Mouse (Mus musculus) heart, adult 9 months (tissue): ENCODE results near the gene Fbxw4.
A peak's percentile ranks its signal among the peaks of the same experiment; 100 is the strongest.

ENCODE experiments used
- DNase-seq, 2 experiments: peaks; one replicate each; pipeline ENCODE4 v3.0.0; 2022; ENCODE audit warnings: low spot score in 2 of 2

Gene Fbxw4

DNA sequence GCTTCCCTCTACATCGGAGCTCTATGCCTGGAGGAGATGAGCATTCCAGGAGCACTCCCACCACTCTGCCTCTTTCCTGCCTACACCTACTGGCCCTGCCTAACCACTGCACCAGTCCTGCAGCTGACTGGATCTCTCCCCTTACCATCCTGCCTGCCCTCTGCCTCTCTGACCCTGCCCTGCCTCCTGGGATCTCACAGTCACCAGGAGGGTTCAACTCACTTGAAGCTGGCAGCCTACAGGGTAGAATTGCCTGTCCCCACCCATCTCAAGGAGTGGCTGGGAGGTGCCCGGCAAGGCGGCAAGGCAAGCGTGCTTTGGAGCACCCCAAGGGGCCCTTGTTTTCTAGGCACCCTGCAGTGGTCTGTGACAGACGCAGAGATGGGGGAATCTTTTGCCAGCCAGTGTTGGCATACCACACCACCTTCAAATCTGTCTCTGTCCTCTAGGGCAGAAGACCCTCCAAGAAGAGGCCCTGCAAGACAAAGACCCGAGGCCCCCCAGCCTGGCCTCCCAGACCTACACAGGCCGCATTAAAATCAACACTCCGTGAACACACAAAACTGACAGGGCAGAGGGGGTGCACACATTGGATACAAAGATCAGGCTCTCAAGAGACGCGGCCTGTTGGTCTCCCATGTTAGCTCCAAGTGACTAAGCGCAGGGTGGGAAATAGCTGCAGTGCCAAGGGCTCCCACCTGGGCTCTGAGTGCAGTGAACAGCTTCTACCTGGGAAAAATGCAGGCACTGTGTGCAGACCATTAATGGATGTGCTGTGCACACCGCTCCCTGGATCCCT, 44.5 kb downstream of the Fbxw4 start:
- no peak for DNase-seq

DNA sequence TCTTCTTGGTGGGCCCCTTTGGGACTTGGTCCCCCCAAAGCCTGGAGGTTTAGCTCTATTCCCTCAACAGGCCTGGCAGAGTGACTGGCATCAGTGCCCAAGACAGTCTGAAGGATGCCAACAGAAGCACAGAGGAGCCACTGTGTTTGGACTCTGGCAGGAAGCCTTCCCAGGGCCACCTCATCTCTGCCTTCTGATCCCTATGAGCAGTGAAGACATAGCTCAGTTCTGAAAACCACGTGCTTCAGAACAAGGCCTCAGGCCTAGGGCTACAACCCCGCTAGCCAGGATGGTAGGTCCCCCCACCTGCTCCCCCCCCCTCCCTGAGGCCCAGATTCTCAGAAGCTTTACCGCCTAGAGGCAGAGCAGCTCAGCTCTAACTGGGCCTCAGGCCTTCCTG, 45.2 kb downstream of the Fbxw4 start:
- DNase-seq = no peak

DNA sequence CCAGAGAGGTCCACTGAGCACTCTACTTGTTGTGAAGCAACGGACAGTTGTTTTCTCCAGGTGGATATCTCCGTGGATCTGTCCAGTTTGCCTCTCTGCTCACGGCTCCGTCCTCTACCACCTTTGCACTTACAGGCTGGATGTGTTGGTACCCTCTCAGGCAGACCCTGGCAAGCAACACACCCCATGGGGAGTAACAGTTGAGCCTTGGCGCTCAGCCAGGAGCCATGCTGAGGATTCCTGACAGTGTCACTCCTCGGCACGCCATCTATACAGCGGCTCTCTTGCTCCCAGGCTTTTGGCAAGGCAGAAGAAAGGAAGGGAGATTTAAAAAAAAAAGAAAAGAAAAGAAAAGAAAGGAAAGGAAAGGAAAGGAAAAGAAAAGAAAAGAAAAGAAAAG, 45.7 kb downstream of the Fbxw4 start:
- no peak for DNase-seq

DNA sequence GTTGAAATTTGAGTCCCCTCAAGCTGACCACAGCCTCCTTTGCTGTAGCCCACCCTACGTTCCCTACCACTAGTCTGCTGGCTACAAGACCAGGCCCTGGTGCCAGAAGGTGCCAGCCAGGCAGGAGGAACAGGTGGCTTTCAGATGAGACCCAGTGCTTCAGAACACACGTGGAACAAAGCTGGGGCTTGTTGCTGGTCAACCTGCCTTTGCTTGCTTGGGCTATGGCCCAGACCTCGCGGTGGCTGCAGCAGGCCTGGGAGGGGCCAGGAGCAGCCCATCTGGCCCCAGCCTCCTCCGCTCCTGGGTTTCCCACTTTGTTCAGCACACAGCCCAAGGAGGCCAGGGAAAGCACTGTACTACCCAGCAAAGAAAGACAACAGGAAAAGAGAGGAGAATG, 49.3 kb downstream of the Fbxw4 start:
- DNase-seq = no peak

DNA sequence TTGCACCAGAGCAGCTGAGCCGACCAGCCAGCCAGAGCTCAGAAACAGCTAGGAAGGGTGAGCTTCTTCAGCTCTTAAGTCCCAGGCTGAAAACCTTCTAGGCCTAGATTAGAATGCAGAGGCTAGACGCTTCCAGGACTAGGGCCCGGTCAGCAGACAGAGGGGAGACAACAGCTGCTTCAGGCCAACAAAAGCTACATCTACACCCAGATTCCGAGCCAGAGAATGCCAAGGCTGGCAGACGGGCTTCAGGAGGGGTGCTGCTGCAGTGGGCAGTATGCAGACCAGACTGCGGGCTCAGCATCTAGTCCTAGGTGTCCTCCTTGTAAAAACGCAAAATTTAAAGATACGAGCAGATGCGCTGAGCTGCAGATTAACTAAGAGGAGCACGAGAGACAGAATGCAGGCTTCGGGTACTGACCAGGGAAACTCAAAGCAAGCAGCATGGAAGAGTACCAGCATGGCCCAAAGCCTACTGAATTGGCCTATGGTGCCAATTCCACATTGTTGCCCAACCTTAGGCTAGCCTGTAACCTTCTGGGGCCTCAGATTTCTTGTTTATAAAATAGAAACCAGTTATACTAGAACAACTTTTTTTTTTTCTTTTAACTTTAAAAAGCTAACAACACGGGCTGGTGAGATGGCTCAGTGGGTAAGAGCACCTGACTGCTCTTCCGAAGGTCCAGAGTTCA, 51.3 kb downstream of the Fbxw4 start:
- no peak for DNase-seq

DNA sequence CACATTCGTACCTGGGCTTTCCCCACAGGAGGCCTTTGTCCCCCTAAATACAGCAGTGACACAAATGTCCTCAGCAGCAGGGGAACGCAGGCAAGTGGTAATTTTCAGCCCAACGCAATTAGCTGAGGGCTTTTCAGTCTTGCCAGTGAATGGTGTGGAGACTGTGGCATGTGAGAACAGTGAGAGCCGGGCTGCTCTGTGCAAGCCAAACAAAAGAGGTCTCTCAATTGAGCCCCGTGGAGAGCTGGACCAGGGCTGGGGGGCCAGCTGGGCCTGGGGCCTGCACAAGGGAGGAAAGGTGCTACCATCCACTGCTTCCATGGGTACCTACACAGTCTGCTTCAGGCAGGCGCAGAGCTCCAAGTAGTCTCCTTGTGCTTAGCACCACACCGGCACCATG, 52.6 kb downstream of the Fbxw4 start:
- no peak for DNase-seq

DNA sequence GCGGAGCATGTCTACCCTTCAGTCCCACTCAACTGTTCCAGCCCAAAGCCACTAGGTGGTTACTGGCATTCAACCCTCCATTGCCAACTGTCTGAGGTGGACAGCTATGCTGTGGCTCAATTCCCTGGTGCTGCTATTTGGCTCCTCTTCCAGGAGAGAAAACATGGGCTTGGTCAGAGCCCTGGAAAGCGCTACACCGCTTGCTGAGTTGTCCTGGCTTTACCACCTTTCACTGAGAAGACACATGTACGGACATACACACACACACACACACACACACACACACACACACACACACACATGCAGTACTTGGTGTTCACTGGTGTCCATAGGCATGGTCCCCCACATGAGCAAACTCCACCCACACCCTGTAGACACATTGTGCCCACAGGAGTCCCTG, 53.4 kb downstream of the Fbxw4 start:
- no peak for DNase-seq

DNA sequence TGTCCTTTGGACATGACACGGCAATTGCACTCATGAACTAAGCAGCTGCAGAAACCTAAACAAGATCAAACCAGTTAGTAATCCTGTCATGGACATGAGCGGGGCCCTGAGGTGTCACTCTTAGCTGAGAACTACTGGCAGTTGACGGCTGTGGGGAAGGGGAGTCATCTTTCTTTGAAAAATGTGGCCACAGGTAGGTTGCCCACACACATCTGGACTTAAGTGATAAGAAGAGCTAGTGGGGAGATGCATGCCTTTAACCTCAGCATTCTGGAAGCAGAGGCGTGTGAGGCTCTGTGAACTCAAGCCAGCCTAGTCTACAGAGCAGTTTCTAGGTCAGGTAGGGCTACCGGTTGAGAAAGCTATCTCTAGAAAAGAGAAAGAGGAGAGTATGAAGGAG, 57.5 kb downstream of the Fbxw4 start:
- no peak for DNase-seq

DNA sequence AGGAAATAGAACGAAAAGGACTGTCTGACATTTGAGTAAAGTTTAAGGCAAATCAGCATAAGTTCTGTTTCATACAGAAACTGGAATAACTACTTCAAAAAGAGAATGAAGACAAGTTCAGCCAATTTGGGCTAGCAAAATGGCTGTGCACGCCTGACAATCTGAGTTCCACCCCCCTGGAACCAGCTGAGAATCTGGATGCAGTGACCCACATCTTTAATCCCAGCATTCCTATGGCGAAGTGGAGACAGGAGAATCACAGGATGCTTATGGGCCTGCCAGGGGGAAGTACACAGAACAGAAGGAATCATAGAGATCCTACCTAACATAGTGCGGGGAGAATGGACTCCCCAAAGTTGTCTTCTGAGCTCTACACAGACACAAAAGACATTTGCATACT, 63.0 kb downstream of the Fbxw4 start:
- DNase-seq = no peak

DNA sequence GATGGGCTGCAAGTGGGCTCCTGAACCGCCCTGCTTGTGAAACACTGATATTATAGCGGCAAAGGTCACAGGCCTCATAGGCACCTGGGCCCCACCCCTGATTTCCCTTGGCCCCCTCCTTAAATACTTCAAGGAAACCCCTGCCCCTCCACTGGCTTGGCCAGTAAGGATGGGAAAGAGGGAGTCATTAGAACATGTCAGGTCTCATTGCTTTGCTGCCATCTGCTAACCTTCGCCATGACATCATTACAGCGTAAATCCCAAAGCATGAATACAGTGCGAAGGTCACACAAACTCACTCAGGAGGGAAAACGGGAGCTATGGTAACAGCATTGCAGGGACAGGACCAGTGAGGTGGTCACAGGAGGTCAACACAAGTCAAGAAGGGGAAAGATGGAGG, 63.7 kb downstream of the Fbxw4 start:
- DNase-seq = no peak

DNA sequence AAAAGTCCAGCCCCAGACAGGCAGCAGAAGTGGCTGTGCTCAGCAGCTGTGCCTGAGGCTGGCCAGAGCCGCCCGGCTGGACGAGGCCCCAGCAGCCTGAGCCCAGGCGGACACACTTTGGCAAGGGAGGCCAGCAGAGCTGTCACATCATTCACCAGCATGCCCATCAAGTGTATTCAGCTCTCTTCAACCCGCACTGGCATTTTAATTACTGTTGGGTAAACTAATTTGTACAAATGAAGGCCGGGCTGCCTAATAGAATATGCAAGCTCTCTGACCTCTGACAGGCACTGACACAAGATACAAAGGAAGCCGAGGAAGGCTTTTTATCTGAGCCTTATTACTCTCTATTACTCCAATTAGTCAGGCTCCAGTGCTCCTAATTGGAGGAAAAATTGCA, 64.1 kb downstream of the Fbxw4 start:
- peak in 1 of 2 experiments; percentile 40 for DNase-seq

DNA sequence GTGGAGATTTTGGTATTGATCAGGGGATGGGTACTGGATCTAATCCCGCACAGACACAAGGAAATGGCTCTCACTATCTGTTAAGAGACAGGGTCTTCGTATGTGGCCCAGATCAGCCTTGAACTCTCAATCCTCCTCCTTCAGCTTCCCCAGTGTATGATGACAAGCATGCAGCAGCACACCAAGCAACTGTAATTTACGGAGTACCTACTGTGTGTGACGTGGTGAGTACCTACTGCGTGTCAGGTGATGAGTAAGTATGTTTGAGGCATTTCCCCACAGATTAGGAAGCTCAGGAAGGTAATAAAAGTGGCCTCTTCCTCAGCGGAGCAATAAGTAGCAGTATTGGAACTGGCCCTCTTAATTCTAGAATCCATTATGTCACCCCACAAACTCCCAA, 64.6 kb downstream of the Fbxw4 start:
- DNase-seq = no peak

DNA sequence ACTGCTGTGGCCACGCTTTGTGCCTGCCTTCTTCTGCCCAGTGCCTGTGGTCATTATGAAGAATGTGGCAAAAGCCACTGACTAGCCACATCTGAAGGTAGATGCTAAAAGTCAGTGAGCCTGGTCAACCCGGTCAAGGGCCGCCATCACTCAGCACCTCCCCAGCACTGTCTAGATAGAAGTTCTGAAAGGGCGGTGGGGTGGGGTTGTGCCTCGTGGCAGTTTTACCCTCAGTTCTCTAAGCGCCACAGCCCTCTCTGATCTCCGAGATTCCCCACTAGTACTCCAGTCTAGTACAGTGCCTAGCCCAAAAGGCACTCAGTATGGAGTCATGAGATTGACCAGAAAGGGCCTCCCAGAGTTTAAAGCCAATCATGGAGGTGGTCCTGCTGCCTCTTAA, 66.0 kb downstream of the Fbxw4 start:
- DNase-seq = no peak

DNA sequence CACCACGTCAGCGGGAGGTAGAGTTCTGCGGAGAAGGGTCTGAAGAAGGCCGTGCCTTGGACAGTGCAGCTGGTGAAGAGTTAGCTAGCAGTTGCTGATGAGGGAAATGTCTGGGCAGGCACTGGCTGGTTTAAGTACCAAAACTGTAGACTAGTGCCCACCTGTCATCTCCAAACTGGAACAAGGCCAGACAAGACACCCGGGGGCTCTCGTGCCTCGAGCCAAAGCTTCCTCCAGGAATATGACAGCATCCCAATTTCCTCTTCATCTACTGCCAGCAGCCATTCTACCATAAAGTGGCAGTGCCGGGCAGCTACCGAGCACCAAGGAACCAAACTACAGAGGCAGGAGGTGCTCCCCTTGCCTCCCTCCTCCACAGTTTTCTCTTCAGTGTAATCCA, 67.2 kb downstream of the Fbxw4 start:
- no peak for DNase-seq

DNA sequence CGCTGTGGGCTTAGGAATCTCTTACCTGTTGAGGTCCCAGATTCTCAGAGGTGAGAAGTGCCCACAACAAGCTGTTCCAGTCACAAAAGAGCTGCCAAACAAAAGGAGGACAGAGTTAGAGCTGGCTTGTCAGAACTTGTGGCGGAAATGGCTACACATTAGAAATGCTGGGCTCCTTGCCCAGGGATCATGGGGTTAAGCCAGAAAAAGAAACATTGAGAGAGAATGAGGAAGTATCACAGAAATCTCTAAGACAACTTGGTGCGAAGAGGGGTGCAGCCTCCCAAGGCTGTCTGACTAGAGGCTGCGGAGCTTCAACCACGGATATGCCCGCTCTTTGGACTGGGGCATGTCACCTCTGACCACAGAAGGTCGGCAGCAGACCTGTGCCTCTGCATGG, 68.4 kb downstream of the Fbxw4 start:
- peak; percentile 64 to 78 for DNase-seq

DNA sequence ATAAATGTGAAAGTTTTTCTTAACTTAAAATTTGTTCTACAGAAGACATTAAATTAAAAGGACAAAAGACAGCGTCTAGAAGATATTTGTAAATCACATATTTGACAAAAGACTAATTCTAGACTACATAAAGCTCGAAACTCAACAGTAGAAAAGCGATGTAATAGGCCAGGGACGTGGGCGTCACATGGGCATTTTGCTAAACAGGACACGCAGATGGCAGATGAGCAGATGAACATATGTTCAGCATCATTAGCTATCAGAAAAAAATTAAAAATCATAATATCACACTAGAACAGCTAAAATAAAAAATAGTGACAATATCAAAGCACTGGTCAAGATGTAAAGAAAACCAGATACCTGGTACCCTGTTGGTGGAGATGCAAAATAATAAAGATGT, 70.4 kb downstream of the Fbxw4 start:
- DNase-seq = no peak

DNA sequence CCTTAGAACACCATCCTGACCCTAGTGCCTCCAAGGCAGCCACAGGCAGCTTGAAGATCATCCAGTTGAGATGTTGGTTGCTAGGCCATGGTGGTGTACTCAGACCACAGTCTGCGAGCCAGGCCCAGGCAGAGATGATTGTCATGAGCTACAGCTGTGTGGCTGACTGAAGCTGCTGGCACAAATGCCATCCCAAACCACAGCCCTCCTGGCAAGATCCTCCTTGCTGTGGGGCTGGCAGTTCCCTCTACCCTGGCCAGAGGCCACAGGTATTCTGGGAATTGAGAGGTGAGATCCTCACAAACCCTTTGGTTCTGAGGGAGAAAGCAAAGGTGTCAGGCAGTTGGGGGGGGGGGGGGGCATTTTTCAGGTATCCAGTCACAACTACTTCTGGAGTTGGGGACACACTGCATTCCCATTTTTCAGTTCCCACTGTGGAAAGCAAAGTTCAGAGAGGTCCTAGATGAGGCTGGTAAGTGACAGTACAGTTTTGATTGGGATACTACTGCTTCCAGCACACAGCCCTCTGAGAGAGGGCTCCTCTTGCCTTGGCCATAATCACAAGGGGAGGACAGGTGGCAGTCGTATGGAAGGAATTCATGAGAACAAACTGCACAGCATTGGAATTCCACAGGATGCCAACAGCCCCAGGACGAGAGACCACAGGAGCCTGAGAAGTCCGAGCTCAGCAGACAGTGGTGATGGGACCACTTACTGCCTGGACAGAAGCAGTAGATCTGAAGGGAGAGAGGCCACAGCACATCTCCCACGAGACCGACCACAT, 72.4 kb downstream of the Fbxw4 start:
- DNase-seq = peak; percentile 28 to 41

DNA sequence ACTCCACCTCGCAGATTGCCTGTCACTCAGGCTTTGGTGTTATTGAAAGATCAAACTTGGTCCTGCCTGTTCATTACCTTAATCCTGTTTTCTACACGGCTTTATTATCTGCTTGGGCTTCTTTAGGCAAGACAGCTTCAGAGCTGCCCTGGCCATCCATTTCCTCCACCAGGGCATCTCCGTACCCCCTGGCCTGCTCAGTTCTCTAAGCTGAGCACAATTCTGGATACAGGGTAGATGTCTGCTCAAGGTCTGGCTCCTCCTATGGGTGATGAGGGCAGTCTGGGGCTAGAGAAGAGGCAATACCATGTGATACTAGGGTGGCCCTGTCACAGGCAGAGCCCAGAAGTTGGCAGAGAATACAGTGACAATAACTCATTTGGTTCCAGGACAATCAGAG, 73.3 kb downstream of the Fbxw4 start:
- DNase-seq = no peak

DNA sequence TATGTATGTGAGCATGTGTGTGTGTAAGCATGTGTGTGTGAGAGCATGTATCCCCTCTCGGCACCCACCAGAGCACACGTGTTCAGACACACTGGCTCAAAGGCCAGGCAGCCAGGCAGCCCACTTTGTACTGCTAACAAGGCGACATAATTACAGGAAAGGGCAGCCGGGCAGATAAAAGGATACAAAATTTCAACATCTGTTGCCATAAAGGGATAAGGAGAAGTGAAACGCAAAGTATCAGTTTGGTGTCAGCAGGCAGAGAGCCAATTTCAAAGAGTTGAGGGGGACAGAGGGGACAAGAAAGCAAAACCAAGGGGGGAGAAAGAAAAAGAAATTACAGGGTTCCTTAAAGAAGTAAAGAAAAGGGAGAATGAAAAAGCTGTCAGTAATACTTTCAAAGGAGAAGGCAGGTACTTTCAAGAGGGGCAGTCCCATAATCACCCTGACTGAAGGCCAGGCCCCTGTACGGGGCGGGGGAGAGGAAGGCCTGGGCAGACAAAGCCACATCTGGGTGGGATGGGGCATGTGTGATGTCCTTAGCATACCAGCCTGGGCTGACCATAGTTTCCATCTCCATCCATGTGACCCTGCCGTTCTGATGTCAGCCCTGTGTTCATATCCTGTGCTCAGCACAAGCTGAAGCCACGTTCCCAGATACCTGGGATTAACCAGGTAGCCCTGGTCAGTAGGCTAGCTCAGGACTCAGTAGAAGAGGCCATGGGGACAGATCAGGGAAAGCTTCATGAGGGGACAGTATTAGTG, 75.1 kb downstream of the Fbxw4 start:
- no peak for DNase-seq

DNA sequence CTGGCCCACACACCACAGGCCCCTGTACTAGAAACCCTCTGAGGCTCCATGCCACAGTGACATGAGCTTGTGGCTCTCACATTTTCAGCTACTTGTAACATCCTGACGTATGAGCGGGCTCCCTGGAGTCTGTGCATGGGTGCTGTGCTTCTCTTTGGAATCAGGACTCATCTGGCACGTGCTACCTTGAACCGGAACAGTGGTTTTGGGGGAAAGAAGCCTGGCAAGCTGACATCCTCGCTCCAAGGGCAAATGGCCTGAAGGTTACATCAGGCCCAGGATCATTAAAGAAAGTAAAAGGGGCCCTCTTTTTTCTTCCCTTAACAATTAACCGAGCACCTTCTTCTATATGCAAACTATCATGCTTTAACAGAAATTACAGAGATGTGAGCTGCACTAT, 77.0 kb downstream of the Fbxw4 start:
- DNase-seq = no peak

DNA sequence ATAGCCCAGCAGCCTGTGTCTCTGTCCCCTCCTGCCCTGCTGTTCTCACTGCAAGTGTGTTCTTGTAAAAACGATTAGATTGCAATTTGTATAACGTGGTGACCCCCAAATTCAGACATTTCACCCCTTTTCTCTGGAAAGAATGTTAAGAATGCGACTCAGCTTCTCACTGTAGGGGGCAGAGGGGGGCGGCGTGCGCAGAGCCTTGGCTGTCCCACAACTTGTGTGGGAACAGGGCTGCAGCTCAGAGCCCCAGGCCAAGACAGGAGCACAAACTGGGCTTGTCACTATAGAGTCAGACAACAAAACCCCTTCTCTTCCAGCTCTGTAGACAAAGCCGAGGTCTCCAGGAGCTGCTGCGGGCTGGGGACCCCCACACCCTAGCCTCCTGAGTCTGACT, 78.0 kb downstream of the Fbxw4 start:
- DNase-seq = no peak

DNA sequence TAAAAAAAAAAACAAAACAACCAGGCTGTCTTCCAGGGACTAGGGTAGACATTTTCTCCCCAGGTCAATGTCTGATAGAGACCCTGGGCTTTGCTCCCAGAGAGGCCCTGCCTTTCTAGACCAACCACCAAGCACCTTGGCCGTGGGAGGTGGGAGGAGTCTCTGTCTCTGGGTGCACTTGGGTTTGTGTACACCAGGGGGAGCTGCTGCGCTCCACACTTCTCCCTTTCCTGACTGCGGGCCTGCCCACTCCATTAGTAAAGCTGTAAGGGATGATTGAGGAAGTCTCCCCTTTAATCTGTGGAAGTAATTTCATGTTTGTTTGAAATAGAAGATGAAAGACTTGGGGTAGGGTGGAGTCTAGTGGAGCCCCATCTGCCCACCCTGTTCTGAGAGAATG, 78.9 kb downstream of the Fbxw4 start:
- peak in 1 of 2 experiments; percentile 30 for DNase-seq
